Mouse (Mus musculus): ENCODE measurements at regions not wholly inside any gene's neighbourhood (a gene's known extent, or its start where the extent isn't known, plus 50 kb on each side); places are given as distances from the start of the nearest gene placed in this dataset.

DNA sequence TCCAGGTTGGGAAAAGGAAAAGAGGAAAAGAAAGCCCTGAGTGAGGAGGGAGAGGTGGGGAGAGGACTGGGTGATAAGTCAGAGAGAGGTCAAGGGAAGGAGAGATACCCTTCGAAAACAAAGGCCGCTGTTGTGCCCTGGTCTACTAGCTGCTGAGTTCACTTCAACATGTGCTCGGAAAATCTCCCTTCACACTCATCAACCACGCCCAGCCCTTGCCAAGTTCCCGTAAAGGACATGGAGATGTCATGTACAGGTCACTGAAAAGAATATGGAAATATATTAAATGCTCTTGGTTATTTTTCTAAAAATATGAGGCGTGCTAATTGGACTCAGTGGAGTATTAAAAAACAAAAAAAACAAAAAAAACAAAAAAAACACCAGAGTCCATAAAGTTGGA lies 359.5 kb upstream of the Actbl2 start:
- DNase-seq (ENCODE audit: low read depth, low spot score), result no peak

DNA sequence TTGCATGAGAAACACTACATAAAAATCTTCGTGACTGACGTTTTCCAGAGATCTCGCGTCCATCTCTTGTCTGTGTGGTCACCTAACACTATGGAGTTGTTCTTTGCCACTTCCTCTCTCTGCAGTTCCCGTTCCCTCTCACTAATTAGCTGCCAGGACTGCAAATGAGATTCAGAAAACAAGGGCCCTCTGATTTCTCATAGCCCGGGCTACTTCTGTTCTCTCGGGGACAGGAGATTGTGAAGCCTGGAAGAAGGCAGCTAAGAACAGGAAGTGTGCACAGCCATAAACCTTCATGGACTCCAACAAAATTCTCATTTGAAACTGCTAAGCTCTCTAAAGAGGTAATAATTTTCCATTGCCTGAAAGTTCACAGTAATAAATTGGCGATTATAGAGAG lies 358.9 kb upstream of the Actbl2 start:
- no peak for DNase-seq (ENCODE audit: low read depth, low spot score)

DNA sequence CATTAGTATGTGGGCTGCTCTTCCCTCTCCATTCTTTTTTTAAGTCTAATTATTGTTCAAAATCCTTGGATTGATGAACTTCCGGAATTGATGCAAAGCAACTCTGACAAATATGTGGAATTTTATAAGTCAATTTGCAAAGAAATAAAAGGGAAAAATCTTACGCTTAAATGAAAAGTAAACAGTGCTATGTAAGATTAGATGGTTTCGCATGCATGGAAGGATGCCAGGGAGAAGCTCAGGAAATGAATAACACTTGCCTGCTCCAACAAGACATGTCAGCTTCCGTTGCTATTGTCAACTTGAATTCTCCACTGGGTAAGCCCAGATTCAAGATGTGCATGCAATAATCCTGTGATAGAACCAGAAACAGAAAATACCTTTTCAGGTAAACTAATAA lies 357.2 kb upstream of the Actbl2 start:
- DNase-seq (ENCODE audit: low read depth, low spot score), result no peak

DNA sequence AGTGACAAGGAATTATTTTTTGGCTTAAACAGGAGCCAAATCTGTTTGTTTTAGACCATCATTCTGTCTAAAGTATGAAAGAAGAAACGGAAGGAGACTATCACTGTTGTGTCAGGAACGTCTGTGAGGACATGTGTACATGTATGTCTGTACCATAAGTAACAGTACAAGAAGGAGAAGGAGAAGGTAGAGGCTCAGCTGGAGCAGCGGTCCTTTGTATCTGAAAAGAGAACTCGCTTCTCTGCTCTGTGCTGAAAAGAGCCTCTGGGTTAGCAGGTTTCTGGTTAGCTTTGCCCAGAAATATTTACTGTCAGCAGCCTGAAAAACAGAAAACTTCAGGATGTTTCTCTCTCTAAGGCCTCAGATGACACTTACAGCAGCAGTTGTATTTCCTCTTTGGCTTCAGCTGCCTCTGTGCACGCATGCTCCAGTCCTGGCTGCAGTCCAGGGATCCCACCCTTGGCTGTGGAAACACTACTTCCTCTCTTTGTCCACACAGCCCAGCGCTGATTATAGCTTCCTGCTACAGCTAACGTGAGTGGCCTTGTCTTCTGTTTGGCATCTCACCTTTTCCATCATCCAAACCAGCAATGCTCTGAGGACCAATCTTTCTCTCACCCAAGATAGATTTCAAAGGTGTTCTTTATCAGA lies 351.7 kb upstream of the Actbl2 start:
- no peak for DNase-seq (ENCODE audit: low read depth, low spot score)

DNA sequence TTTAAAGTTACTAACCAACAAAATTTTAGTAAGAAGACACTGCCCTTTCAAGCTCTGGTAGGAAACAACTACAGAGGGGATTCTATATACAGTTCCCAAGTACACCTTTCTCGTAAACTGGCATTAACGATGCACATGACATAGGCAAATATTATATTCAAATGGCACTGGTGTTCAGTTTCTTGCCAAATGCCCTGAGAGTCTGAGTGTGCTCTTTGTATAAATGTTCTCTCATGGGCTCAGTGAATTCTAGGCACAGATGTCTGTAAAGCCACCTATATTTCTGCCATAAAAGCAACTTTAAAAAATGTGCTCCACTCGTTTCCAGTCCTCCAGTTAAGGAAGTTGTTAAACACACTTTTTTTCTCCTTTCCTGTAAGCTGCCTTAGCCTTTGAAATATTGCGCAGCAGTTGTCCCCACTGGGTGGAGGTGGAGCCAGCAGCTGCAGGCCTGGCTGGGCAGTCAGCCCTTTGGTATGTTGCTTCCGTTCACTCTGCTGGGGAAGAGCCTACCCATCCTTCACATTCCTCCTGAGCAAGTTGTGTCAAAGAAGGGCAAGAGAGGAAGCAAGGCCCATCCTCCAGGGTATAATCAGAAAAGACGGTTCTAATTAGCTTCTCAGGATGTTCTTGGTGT lies 347.4 kb upstream of the Actbl2 start:
- DNase-seq (ENCODE audit: low read depth, low spot score), result no peak

DNA sequence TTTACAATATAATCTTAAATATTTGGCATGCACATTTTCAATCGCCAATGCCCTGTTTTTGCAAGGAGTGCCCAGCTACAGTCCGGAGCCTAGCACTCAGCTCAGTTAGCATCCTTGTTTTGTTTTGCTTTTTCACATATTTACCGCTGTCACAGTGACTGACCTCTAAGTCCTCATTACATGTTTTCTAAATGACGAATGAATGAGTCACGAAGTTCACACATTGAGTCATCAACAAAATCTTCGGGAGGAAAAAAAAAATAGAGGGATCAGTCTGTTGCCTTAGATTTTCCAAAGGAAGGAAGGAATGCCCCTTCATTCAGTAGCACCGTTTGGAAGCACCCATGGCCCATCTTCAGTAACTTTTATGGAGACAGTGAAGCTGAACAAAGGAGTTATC lies 342.9 kb upstream of the Actbl2 start:
- DNase-seq (ENCODE audit: low read depth, low spot score), result no peak

DNA sequence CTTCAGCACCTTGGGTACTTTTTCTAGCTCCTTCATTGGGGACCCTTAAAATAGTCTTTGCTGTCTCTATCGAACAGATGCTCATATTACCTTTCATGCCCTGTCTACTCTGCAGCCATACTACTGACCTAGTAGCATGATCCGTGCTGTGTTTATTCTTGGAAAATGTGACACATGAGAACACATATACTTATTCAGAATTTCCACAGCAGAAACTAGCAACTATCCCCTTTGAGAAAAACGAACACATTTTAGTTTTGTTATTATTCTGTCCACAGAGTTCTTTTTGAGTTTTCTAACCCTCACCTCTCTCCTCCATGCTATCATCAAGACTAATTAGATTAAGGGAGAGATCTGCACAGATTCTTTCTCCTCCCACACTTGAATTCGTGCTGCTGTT lies 341.6 kb upstream of the Actbl2 start:
- DNase-seq (ENCODE audit: low read depth, low spot score), result no peak

DNA sequence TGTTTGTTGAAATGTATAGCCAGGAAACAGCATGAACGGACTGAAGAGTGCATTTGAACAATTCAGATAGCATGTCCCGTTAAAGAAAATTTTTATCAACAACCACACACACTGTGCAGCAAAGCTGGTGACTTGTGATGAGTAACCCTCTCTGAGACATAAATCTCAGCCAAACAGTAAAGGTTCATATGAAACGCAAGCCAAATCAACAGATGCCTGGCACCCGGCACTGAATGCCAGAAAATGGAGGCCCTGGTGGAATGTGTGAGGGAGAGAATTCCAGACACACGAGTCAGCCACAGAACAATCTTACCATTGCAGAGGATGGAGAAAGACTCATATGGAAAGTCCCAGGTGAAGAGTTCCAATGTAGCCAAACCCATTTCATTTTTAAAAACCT lies 341.1 kb upstream of the Actbl2 start:
- DNase-seq (ENCODE audit: low read depth, low spot score), result no peak

DNA sequence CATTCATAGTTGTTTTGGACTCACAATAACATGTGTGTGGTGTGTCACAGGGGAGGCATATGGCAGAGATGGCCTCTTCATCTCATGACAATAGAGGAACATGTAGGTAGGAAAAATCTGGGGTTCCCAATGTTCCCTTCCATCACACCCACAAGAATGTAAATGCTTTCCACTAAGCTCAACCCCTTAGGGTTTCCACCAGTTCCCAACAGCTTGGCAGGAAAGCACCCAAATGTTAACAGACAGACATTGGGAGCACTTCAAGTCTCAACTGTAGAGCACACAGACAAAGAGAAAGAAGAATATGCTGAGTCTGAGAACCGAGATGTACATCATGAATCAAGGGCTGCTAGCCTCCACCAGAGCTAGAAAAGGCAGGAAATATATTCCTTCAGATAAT lies 339.7 kb upstream of the Actbl2 start:
- DNase-seq (ENCODE audit: low read depth, low spot score), result no peak

DNA sequence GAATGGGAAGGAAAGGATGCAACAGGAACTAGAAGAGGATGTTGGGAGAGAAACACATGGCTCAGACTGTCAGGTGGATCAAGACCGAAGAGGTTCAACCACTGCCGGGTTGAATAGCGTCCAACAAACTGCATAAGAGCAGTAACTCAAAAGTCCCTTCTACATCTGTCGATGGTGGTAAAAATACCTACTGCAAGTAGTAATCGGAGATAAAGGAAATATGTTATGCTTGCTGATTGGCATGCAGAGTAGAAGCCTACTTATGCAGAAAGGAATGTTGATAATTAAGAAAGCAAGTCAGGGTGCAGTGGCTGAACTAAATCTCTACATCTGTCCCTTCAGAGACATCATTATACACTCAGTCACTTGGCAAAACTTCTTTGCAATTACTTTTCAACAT lies 330.9 kb upstream of the Actbl2 start:
- no peak for DNase-seq (ENCODE audit: low read depth, low spot score)

DNA sequence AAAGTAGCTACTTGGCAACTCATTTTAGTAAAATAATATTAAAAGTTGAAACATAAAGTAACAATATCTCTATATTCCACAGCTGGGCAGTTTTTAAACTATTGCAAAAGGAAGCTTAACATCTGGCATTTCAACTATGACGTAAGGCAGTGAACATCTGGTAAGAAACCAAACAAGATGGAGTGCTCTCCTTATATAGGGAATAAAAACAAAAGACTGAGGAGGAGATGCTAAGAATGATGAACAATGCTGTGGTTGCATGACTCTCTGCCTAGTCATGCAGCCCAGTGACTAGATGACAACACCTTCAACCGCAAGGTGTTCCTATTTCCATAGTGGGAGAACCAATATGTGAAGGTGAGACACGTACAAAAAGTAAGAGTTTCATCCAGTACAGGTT lies 329.9 kb upstream of the Actbl2 start:
- no peak for DNase-seq (ENCODE audit: low read depth, low spot score)

DNA sequence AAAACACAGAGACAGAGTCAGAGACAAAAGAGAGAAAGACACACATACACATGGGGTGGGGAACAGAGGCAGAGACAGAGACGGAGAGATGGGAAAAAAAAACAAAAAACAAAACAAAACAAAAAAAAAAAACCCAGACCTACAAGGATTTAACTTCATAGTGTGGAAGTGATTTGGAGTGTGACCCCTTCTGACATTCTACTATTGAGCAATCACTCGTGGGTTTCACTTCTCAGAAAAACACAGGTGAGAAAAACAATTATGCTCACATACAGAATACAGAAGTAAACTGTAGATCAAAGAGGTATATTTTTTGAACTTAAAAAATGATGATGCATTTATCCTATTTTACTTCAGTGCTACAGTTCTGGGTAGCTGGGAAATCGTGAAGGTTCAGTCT lies 326.7 kb upstream of the Actbl2 start:
- no peak for DNase-seq (ENCODE audit: low read depth, low spot score)

DNA sequence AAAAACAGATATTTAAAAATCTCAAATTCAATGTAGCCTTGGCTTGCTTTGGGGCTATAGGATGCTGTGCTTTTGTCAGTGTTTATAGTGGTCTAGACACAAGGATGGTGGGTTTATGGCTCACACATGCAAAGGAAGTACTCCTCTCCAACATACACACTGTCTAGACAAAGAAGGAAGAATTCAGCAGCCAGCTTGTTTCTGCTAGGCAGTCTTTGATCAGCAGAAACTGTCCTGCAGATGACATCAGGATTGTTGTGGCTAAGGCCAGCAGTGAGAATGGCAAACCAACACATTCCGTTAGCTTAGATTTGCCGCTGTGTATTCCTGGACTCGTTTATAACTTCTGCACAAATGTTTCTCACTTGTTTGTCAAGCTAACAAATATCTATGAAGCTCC lies 325.9 kb upstream of the Actbl2 start:
- DNase-seq (ENCODE audit: low read depth, low spot score), result no peak

DNA sequence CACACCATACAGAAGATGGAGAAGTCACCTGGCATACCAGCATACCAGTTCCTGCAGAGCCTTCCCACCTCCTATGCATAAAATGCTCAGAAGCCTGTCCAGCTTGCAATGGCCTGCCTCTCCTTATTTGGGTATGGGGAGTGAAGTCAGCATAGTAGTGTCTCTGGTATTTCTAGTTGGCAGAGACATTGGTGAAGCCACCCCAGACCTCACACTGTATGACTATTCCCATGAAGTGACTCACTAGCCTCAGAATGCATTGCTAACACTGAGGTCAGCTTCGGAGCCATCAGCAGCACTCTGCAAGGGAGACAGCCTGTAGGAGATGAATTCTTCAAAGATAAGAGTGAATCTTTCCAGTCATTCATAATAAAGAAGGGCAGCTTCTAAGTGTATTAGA lies 325.2 kb upstream of the Actbl2 start:
- no peak for DNase-seq (ENCODE audit: low read depth, low spot score)

DNA sequence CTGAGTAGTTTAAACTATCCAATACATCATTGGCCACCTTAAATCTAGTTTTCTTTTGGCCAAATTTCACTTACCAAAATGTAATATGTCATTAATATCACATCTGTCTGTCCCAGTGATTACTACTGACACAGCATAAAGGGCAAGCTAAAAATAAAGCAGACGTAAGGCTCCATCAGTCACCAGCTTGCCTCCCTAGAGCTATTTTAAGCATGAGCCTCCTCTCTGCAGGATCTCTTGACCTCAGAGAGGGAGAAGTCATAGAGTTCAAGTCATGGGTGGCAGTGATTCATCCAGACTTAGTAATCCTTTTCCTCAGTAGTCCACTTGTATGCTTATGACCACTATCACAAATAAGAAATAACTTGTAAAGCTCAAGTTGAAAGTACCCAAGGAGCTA lies 313.2 kb upstream of the Actbl2 start:
- DNase-seq (ENCODE audit: low read depth, low spot score), result no peak

DNA sequence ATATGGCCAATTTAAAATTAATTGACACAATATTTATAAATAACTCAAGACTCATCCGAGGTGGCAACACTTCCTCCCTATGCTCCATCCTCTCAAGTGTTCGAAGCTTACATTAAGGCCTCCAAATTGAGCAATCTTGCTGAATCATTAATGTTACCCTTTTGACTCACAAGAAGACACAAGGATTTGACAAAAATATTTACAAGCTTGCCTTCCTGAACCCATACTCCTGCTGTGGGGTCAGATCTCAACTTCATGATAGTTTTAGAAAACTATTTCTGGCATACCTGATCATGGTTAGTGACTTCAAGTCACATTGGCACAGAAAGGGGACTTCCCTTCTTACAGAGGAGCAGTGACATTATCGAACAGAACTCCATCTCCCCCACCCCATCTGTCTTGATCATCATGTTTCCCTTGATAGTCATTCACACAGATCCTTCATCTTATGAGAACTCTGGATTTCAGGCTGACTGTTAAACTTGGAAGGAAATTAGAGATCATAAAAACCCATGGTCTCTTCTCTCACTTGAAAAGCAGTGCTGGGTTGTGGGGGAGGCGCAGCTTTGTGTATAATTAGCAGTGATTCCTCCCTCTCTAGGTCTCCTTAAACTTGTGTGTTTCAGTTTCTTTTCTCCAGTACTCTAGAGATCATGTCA lies 311.7 kb upstream of the Actbl2 start:
- DNase-seq (ENCODE audit: low read depth, low spot score), result no peak

DNA sequence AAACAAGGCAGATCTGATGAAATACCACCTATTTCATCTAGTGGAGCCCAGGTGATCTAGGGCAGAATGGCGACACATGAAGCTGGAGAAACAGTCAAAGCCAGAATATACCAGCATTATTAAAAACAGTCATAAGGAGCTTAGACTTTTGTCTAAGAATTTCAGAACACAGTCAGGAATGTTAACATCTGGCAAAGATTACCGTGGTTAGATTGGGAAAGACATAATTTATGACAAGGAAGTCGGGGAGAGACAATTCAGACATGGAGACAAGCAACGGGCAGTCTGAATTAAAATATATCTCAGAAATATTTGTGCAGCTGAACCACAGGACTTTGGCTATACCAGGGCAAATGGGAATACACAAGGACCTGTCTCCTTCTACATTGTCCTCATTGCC lies 310.8 kb upstream of the Actbl2 start:
- no peak for DNase-seq (ENCODE audit: low read depth, low spot score)

DNA sequence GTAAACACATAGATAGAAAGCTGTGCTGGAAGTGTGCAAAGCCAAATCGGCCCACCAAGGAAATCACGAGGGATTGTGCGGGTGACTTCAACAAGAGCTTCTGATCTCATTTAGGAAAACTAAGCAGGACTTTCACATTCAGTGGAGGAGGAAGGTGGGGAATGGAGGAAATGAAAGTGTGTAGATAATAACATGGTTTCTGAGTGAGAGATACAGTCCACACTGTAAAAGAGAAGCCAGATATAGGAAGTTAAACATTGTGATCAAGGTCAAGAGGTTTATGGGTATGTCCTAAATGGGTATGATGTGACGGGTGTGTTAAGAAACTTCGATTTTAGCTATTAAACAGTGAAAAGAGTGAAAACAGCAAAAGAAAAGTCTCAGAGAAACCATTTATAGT lies 310.1 kb upstream of the Actbl2 start:
- no peak for DNase-seq (ENCODE audit: low read depth, low spot score)

DNA sequence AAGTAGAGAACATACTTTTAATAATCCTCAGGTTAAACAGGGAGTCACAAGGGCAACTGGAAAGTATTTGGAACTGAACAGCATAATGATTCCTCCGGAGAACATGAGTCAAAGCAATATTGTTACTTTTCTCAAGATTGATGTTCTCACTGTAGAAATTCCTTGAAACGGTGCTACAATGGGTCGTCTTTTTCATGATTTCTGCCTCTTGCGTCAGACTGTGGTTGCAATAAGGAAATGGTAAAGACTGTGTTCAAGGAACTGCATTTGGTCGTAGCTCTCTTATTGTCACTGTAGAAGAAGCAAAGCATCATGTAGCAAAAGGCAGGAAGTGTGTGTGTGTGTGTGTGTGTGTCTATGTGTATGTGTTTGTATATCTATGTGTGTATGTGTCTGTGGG lies 294.6 kb upstream of the Actbl2 start:
- no peak for DNase-seq (ENCODE audit: low read depth, low spot score)

DNA sequence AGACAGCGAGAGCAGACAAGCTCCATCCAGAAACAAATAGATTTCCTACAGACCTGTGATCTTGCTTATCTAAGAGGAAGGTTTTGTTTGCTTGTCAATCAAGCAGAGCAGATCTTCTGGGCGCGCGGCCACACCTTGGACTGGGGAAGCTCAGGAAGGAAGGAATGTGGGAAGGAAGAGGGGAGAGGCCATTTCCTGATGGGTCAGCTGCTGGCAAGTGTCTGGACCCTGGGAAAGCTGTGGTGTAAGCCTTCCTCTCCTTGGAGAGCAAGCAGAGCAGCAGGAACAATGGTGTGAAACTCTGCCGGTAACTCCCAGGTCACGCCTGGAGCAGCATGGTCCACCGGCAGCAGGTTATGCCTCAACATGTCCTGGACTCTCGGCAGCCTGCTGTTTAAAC lies 287.7 kb upstream of the Actbl2 start:
- DNase-seq (ENCODE audit: low read depth, low spot score), result no peak

DNA sequence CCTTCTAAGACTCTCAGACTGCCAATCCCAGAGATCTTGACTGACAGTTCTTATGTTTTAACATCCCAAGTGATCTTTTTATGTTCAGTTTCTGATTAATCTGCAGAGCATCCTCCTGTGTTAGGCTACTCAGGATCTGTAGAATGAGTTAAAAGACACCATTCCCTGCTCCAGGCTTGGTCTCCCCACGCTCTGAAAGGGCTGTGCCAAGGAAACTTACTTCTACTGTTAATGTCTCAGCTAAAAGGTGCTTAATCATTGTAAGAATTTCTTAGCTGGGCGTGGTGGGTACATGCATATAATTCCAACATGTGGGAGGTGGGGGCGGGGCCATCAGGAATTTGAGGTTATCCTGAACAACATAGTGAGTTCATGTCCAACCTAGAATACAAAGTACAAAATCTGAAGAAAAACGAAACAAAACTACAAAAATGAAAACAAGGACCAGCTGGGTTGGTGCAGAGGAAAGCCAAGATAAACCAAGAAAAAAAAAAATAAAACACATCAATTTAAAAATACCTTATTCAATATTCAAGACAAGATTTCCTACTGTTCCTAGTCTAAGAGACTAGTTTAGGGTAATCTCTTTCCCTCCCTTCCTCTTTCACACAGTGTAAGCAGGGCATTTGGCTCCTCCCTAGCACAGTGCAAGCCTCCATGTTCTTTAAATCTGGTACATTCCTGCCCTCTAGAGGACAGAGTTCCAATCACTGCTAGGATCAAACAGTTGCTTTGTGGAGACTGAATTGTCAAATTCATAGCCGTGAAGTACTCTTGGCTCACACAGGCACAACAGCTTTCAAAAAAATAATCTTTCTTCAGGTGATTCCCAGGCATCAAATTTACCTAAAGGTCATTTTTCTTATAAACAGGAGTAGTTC lies 286.9 kb upstream of the Actbl2 start:
- peak; percentile 48 for DNase-seq (ENCODE audit: low read depth, low spot score)

DNA sequence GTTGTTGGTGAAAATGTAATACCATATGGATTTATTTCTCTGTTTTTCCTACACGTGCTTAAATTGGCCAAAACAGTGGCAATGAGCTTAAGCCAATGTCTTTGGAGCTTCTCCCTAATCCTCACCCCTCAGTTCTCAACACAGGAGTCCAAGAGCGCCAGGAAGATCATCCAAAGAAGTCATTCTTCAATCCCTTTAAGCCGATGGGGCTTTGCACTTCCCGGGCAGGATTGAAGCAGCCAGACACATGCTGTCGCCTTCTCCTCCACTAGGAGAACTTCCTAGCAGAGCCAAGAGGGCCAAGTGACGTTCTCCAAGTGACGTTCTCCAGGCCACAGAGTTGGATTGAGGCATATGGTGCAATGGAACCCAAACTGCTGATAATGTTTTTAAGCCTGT lies 286.3 kb upstream of the Actbl2 start:
- DNase-seq (ENCODE audit: low read depth, low spot score), result no peak
